Mouse (Mus musculus): ENCODE results near the gene Washc1. TPM values are rescaled to one million over a fixed set of nuclear protein-coding genes. Genes with fewer than 3 reads are reported as not detected.
"Not testable (repeated sequence)": the region's sequence is repeated elsewhere in the genome, so short reads cannot be mapped to it uniquely, and the experiment has no call there.

Gene Washc1
- 14.7 and 15.1 TPM in 2 replicates for total RNA-seq (2015)
- total RNA-seq (2017), result 22.5 and 29.8 TPM in 2 replicates

GRCm38 (mm10) chr17:66111402-66111959 is at the start of gene Washc1:
Gene Washc1, plus strand, starts transcription at chr17:66111545.
- ATAC-seq (replicated peaks; ENCODE audit: poor library complexity), result peak; percentile 85

- ATAC-seq (replicated peaks; ENCODE audit: poor library complexity), result no peak
Observed at GRCm38 (mm10) chr17:66065115-66065514, 46.2 kb upstream of the Washc1 start.

- not testable (repeated sequence) for ATAC-seq (replicated peaks; ENCODE audit: poor library complexity)
Observed at GRCm38 (mm10) chr17:66069036-66069435, 42.3 kb upstream of the Washc1 start.

- no peak for ATAC-seq (replicated peaks; ENCODE audit: poor library complexity)
Observed at GRCm38 (mm10) chr17:66073971-66074370, 37.4 kb upstream of the Washc1 start.

- ATAC-seq (replicated peaks; ENCODE audit: poor library complexity), result peak; percentile 33
Observed at GRCm38 (mm10) chr17:66075827-66076173, 35.5 kb upstream of the Washc1 start.

GRCm38 (mm10) chr17:66076174-66076927 is 35.0 kb upstream of the Washc1 start:
- peak; percentile 47 for ATAC-seq (replicated peaks; ENCODE audit: poor library complexity)

- peak; percentile 70 for ATAC-seq (replicated peaks; ENCODE audit: poor library complexity)
Observed at GRCm38 (mm10) chr17:66076934-66077333, 34.4 kb upstream of the Washc1 start, which contains the start of gene Ankrd12. Gene Ankrd12, minus strand, starts transcription at chr17:66077089.

- ATAC-seq (replicated peaks; ENCODE audit: poor library complexity), result peak; percentile 15
Observed at GRCm38 (mm10) chr17:66077437-66077850, 33.9 kb upstream of the Washc1 start.

GRCm38 (mm10) chr17:66084486-66084885 is 26.9 kb upstream of the Washc1 start:
- ATAC-seq (replicated peaks; ENCODE audit: poor library complexity), result peak; percentile 63; the same call in 1 of the 2 replicates

GRCm38 (mm10) chr17:66085038-66085437 is 26.3 kb upstream of the Washc1 start:
- no peak for ATAC-seq (replicated peaks; ENCODE audit: poor library complexity)

GRCm38 (mm10) chr17:66090251-66090650 is 21.1 kb upstream of the Washc1 start:
- ATAC-seq (replicated peaks; ENCODE audit: poor library complexity), result no peak

- ATAC-seq (replicated peaks; ENCODE audit: poor library complexity), result no peak
Observed at GRCm38 (mm10) chr17:66091392-66091791, 20.0 kb upstream of the Washc1 start.

- ATAC-seq (replicated peaks; ENCODE audit: poor library complexity), result no peak
Observed at GRCm38 (mm10) chr17:66092065-66092464, 19.3 kb upstream of the Washc1 start.

GRCm38 (mm10) chr17:66092664-66093063 is 18.7 kb upstream of the Washc1 start:
- peak; percentile 75 for ATAC-seq (replicated peaks; ENCODE audit: poor library complexity)

GRCm38 (mm10) chr17:66100566-66101379 is 10.6 kb upstream of the Washc1 start:
- peak; percentile 20 for ATAC-seq (replicated peaks; ENCODE audit: poor library complexity)

GRCm38 (mm10) chr17:66101380-66102330 is 9.7 kb upstream of the Washc1 start, which contains the start of gene Ndufv2:
Gene Ndufv2, minus strand, starts transcription at chr17:66101559.
- ATAC-seq (replicated peaks; ENCODE audit: poor library complexity), result peak; percentile 91

GRCm38 (mm10) chr17:66104076-66104475 is 7.3 kb upstream of the Washc1 start:
- no peak for ATAC-seq (replicated peaks; ENCODE audit: poor library complexity)

- ATAC-seq (replicated peaks; ENCODE audit: poor library complexity), result peak; percentile 53
Observed at GRCm38 (mm10) chr17:66106601-66107267, 4.6 kb upstream of the Washc1 start.

- no peak for ATAC-seq (replicated peaks; ENCODE audit: poor library complexity)
Observed at GRCm38 (mm10) chr17:66107466-66107865, 3.9 kb upstream of the Washc1 start.

GRCm38 (mm10) chr17:66108198-66108597 is 3.1 kb upstream of the Washc1 start:
- no peak for ATAC-seq (replicated peaks; ENCODE audit: poor library complexity)

Data from megakaryocyte progenitor cell, adult 5-6 weeks (primary cell).